Mouse (Mus musculus) c-Kit-negative CD71-positive TER-119-positive erythroid progenitor cells, embryonic 14.5 days (primary cell): ENCODE results near the gene Pithd1.
A peak's percentile ranks its signal among the peaks of the same experiment; 100 is the strongest.
"Not testable (repeated sequence)": the region's sequence is repeated elsewhere in the genome, so short reads cannot be mapped to it uniquely, and the experiment has no call there.

Source experiments
- DNase-seq: peaks from one replicate; pipeline ENCODE4 v3.0.0-alpha.2; 2013; ENCODE audit warnings: low read depth, low spot score

Pithd1 gene

DNA sequence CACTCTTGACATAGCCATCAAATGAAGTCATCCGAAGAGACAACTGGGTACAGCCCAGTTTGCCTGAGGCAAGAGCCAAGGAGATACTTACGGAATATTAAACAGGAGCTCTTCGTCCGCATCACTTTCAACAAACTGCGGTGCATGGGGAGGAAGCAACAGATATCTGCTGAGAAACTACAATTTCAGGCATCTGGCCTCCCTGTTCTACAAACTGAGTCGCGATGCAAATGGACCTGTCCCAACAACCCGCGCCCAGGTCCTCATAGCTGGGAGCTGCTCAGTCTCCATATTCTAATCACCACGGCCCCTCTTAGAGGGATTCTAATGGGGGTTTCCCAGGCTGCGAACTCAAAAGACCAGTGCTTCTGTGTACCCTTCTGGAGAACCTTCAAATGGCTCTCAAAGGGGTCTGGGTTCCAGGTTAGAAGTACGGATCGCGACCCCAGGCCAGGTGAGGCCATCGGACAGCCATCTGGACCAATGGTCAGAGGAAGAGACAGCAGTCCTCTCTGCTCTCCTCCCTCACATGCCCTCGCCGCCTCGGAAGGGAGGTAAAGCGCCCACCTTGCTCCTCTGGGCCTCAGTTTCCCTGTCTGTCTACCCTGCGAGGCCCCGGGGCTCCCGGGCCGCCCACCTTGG lies 642 bp downstream of the Pithd1 start:
- DNase-seq, result no peak

DNA sequence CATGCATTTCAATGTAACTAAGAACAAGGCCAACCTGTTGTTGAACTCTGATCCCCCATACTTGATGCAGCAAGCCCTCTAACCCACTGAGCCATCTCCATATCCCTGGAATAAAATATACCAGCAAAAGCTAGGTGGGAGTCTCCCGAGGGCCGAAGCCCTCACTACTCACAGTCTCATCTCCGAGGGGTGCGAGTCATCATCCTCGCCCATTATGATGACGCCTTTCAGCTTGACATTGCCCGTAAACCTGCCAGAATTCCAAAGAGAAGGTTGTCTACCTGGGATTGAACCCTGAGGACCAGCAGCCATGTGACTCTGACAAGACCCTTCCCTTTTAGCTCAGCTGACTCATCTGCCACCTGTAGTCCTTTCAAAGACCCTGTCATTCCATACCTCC lies 1.3 kb downstream of the Pithd1 start:
- no peak for DNase-seq

DNA sequence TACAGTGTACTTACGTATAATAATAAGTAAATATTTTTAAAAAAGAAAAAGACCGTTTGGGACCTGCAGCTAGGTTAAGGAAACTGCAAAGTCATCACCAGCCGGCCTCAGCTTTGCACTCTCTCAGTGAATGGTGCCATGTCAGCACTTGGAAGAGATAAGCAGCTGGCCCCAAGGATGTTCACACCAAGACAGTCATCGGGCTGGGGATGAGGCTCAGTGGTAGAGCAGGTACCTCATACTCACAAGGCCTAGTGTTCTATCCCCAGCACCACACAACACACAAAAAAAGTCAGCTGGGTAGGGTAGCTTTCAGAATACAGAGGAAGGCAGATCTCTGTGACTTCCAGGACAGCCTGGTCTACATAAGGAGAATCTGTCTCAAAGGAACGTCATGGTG lies 1.9 kb downstream of the Pithd1 start:
- peak; percentile 91 for DNase-seq

DNA sequence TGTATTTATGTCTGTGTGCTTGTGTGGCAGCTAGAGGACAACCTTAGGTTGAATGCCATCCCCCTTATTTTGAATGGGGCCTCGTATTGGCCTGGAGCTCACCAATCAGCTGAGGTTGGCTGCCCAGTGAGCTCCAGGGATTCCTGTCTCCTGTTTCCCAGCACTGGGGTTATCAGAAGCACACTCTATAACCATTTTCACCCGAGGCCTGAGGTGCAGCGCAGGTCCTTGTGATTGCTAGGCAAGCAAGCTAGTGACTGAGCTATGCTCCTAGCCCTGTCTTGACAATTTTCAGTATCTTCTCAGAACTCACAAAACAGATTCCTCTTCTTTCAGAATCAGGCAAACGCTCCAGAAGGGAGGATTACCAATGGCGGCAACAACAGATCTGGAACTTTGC lies 2.5 kb downstream of the Pithd1 start:
- no peak for DNase-seq

DNA sequence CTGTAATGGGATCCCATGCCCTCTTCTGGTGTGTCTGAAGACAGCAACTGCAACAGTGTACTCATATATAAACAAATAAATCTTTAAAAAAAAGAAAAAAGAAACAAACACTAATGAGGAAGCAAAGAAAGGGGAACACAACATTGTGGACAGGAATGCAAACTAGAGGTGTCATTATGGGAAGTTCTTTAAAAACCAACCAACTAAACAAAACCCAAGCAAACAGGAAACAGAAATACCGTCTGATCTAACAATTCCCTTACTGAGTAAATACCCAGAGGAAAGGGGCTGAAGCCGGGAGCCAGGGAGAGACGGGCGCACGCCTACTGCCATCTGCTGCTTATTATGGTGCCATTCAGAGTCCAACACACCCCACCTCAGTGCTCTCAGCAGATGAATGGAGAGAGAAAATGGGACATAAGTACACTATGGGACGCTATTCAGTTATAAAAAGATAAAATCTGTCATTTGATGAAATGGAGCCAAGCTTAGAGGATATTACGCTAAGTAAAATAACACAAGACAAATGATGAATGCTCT lies 5.5 kb downstream of the Pithd1 start:
- DNase-seq, result no peak

DNA sequence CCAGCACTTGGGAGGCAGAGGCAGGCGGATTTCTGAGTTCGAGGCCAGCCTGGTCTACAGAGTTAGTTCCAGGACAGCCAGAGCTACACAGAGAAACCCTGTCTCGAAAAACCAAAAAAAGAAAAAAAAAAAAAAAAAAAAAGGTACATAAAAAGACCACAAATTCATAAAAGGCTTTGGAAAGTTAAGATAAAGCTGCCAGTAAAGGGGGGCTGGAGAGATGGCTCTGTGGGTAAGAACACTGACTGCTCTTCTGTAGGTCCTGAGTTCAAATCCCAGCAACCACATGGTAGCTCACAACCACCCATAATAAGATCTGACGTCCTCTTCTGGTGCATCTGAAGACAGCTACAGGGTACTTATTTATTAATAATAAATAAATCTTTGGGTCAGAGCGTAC lies 6.8 kb downstream of the Pithd1 start:
- DNase-seq, result not testable (repeated sequence)

DNA sequence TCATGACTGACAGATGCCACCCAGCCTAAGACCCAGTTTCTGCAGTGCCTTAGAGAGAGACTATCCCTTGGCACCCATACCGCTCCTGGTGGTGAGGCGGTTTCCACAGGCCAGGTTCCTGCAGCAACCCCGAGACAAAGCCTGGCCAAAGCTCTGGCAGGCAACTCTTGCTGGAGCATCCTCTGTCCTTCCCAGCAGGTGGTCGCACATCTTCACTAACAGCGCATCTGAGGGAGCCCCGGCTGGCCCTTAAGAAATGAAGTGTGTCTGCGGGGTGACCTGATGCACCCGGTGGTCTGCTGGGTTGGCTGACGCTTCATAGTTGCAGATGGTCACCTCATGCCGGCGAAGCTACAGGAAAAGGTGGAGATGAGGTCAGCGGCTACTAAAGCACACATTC lies 10.9 kb downstream of the Pithd1 start:
- no peak for DNase-seq

DNA sequence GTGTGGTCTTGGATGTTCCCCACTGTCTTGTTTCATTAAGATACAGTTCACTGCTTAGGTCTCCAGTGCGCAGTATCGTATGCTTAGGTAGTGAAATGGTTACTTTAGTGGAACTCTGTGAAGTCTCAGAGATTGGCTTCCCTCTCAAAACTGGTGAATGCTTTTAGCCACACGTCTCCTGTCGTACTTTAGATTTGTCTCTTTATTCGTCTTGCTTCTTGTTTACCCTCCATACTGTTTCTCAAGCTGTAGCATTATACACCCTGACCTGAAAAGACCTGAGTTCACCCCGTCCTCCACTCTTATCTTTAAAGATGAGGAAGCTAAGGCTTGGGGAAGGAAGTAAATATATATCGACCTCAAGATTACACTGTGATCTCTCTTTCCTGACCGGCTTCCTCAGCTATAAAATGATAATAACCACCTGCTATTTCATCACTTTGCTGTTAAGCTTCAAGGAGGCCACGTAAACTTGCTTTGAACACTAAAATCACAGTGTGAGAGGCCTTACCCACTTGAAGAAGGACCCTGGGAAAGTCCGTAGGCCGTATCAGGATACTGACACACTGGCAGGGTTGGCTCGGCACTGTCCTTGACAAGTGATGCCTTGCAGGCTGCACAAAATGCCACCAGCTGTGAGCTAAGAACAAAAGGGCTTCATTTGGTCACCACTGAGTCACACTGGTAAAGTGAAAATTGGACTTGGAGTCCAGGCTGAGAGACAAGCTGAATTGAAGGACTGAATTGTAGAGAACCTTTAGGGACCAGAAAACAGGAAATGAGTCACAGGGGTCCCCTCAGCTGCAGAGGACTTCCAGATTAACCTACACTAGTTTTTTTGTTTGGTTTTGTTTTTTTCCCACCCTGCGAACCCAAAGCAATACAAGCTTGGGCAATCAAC lies 13.9 kb downstream of the Pithd1 start:
- DNase-seq, result no peak

DNA sequence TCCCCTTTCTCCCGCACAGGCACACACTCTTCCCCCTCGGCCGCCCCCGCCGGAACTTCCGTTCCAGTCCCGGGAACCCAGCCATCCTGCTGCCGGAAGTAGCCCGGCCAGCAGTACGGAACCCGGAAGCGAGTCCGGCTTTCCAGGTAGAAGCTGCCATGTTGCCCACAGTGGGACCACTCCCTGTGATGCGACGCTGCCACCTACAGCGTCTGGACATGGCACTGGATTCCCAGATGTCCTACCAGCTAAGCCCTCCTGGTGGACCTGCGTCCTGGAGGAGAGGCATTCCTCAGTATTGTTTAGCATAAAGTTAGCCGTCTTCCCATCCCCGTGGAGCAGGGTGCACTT lies 14.5 kb downstream of the Pithd1 start, which contains the start of gene Lypla2:
Gene Lypla2 (minus strand): TSS at position 71 of the 351 bp plus-strand sequence.
- no peak for DNase-seq

DNA sequence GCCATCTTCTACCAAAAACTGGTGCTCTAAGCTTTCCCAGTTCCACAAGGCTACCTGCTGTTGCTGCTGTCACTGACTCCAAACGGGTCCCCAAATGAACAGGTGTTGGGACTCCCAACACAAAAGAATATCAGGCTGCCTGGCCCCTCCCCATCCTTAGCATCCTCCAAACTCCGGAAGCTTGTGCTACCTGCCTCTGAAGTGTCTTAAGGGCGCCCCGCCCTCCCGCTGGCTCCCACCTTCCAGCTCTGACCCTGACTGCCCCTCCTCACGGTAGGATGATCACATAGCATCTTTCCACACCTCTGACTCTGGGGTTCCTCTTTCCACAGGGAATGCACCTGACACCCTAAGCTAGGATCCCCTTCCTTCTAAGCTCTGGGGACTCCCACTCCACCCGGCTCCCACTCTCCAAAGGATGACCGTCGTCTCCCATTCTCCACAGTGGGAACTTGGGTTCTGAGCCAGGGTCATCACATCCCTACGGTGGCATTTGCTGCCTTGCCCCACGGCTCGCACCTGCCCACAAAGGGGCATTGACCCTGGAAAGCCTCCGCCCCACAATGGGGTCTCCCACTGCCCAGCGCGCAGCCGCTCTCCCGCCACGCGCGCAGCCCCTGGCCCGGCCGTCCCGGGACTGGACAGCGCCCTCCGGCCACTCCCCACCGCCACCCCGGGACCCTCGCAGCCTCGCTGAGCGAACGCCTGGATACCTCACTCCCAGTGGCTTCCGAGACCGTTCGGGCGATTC lies 15.1 kb downstream of the Pithd1 start:
- no peak for DNase-seq

DNA sequence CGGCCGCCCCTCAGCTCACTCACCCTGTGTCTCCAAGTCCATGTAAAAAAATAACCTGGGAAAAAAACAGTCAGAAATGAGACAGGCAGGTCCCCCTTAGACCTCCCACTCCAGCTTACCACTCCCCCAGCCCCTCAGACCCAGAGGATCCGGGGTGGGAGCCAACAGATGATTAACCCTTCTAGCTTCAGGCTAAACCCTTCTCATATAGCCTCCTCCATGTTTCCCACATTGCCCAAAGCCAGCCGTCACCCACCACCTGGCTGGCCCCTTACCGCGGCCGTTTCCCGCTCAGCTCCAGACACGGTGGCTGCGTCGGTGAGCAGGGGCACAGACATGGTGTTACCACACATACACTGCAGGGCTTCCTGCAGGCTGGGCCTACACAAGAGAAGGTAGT lies 16.5 kb downstream of the Pithd1 start:
- DNase-seq, result no peak

DNA sequence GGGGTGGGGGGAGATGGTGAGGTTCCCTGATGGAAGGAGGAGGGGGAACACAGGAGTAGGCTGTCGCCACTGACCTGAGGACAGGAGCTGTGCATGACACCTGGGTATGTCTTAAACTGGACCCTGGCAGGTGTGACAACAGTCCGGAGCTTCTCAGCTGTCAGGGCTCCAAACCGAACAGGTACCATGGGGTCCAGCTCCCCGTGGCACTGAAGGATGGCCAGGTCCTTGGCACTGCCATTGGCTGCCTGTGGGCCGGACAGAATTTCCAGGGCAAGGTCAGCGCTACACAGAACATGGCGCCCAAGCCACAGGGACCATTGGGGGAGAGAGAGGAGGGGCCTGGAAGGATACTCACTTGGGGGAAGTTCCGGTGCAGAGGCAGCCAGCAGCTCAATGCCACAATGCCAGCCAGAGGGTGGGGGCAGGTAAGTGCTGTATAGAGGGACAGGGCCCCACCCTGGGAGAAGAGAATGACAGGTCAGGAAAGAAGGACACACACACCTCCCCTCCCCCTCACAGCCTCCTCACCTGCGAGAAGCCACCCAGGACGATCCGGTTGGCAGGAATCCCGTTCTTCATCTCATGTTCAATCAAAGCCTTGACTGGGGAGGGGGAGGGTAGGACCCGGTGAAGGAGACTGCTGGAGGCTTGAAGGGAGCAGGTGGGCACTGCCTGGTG lies 17.9 kb downstream of the Pithd1 start:
- DNase-seq, result no peak

DNA sequence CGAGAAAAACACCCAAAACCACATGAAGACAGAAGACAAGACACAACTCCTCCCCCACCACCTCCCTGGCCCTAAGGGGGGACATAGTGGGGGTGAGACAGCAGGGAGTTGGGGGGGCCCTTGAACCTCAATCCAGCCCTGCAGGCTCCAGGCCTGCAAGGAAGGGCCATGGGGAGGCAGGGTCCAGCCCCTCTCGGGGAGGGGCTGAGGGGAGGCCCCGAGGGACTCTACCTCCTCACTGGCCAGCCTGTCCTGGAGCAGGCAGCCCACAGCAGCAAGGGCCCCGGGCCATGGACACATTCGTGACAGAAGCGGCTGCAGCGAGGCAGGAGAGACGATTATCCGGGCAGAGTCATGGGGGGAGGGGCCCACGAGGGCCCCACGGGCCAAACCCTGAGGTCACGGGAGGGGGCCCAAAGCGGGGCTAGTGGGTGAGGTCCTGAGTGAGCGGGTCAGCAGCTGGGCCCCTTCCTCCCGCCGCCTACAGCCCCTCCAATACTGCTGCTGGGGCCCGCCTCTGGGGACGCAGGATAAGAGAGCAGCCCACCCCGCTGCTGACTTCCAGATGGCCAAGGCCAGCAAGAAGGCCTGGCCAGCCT lies 18.7 kb downstream of the Pithd1 start:
- DNase-seq, result no peak

DNA sequence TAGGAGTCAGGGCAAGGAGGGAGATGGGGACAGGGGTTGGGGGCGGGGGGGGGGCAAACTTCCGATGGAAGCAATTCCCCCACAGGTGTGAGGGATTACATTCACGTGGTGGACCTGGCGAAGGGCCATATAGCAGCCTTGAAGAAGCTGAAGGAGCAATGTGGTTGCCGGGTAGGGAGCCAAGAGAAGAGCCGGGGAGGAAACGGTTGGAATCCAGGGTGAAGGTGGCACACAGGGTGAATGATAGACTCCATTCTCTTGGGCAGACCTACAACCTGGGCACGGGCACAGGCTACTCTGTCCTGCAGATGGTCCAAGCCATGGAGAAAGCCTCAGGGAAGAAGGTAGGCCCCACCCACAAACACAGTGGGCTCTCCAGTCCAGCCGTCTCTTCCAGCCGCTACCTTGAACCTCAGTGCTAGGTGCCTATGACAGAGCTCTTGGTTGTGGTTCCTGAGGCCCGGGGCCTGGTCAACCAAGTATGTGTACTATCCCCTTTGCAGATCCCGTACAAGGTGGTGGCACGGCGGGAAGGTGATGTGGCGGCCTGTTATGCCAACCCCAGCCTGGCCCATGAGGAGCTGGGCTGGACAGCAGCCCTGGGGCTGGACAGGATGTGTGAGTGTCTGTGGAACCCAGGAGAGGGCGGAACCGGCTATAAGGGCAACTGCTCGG lies 19.8 kb downstream of the Pithd1 start:
- no peak for DNase-seq

DNA sequence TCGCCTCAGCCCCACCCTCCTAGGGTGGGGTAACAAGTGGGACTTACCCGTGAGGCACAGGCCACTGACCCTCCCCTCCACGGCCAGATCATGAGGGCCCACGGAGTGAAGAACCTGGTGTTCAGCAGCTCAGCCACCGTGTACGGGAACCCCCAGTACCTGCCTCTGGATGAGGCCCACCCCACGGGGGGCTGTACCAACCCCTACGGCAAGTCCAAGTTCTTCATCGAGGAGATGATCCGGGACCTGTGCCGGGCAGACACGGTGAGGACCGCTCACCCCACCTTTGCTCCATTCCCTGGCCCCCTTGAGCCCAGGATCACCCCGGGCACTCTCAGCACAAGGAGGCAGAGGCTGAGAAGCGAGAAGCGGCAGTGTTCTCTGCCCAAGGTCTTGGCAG lies 20.8 kb downstream of the Pithd1 start:
- no peak for DNase-seq

DNA sequence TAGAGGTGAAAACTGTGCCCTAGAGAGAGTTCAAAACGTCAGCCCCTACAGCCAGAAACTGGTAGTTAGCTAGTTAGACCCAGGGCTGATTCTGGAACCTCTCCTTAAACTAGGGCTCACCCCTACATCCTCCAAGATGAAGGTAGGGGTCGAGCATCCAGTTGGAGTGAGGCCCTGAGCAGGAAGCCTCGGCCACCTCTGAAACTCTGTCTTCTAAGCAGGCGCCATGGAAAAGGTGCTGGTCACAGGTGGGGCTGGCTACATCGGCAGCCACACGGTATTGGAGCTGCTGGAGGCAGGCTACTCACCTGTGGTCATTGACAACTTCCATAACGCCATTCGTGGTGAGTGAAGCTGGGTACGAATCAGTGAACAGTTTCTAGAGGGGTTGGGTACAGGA lies 22.0 kb downstream of the Pithd1 start:
- no peak for DNase-seq

DNA sequence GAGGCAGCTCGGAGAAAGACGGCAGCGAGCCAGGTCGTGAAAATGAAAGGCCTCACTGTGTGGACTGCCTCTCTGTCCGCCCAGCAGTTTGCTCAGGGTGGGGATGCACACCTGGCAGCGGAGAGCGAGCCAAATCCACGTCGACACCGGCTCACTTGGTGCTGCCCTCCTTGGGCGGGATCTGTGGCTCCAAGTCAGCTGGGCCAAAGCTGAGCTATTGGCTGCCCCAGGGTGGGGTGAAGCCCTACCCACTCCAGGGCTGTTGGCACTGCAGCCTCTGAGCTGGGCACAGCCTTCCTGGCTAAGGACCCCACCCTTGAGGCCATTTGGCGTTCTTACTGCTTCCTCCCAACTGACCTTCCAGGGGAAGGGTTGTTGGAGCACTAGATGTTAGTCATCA lies 22.6 kb downstream of the Pithd1 start:
- no peak for DNase-seq

DNA sequence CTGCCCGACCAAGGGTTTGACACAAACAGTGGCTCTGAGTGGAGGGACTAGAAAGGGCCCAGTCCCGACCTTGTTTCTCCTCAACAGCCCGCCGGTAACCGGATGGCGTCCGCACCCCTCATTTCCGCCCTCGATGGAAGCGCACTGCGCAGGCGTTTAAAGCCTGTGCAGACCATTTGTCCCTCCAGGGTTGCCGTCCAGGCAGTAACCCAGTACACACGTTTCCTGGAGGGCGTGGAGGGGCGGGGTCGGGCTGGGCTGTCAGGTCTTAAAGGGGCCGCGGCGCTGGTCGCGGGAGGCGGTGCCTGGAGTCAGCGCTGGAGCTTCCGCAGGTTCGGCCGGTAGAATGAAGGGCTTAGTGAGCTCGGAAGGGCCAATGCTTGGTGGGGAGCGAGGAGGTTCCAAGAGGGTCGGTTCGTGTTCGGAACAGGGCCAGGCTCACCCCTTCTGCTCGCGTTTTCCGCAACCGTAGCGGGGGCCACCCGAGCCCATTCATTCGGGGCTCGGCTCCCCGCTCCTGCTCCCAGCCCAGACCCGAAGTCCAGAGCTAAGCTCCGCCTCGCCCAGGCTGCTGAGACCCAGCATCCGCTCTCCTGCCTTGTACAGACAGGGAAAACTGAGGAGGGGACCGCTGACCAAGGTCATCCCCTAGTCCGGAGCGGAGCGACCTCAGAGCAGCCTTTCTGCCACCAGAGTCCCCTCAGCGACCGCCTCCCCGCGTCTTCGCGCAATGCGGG lies 23.4 kb downstream of the Pithd1 start, which contains the start of gene Gale:
Gene Gale (plus strand): TSS at position 271 of the 737 bp plus-strand sequence.
- DNase-seq, result peak; percentile 95

DNA sequence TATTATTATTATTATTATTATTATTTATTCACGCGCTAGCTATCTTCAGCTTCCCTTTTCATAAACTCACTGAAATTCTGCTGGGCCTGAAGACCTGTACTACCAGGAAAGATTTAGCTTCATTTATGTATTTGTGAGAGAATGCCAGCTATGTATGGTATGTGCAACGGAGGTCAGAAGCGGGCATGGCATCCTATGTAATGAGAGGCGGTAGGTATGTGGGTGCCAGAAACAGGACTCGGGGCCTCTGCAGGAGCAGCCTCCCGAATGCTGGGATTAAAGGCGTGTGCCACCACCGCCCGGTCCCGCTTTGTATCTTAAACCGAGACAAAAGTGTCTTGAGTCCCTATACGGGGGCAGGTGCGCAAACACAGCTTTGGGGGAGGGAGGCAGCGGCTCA lies 24.1 kb downstream of the Pithd1 start:
- DNase-seq, result no peak

DNA sequence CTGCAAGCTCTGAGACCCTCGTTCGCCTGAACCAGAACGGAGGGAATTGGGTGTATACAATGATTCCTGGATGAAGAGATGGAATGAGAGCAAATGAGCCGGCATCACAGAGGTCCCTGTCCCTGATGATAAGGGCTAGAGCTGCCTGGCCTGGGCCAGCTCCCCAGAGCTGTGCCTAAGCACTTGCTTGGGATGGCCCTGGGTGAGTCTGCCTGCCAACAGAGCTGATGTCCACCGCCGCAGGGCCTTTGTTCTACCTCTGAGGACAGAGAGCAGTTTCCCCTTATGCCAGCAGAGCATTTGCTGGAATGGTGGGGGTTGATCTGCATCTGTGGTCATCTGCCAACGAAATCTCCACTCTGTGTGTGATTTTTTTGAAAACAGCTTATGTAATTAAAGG lies 24.9 kb downstream of the Pithd1 start:
- DNase-seq, result no peak
